Mouse (Mus musculus) ES-Bruce4 (cell line): ENCODE results near the gene Ddx6. TPM values are rescaled to one million over a fixed set of nuclear protein-coding genes. Genes with fewer than 3 reads are reported as not detected.
"Not testable (repeated sequence)": the region's sequence is repeated elsewhere in the genome, so short reads cannot be mapped to it uniquely, and the experiment has no call there.

Experiments
- H3K27ac ChIP-seq: 2 replicates; pipeline ENCODE4 v1.5.1; 2012; ENCODE audit warnings: low read length, inconsistent platforms; ENCODE audit not compliant: insufficient read depth
- H3K27me3 ChIP-seq: 2 replicates; pipeline ENCODE4 v1.6.1; 2012; ENCODE audit warnings: mild to moderate bottlenecking, low read length, inconsistent platforms; ENCODE audit not compliant: control insufficient read depth, poor library complexity, insufficient read depth, severe bottlenecking
- H3K36me3 ChIP-seq: 2 replicates; pipeline ENCODE4 v1.6.1; 2012; ENCODE audit warnings: inconsistent platforms, mild to moderate bottlenecking, low read length, moderate library complexity; ENCODE audit not compliant: control insufficient read depth, poor library complexity, insufficient read depth, severe bottlenecking
- H3K4me1 ChIP-seq: one replicate; pipeline ENCODE4 v1.8.1; 2011; ENCODE audit warnings: low read length; ENCODE audit not compliant: control insufficient read depth, insufficient read depth
- H3K4me3 ChIP-seq: 2 replicates; pipeline ENCODE4 v1.5.1; 2011; ENCODE audit warnings: low read depth, mild to moderate bottlenecking, low read length
- H3K9ac ChIP-seq: 2 replicates; pipeline ENCODE4 v1.6.1; 2012; ENCODE audit warnings: low read depth, mild to moderate bottlenecking, inconsistent platforms; ENCODE audit not compliant: poor library complexity, severe bottlenecking
- H3K9me3 ChIP-seq: replicated peaks from 2 replicates; pipeline ENCODE4 v1.6.1; 2012; ENCODE audit warnings: mild to moderate bottlenecking, low read length, inconsistent platforms; ENCODE audit not compliant: control insufficient read depth, poor library complexity, insufficient read depth, severe bottlenecking
- CTCF ChIP-seq: IDR thresholded peaks from one replicate; pipeline ENCODE4 v1.8.1; 2011; ENCODE audit warnings: low read depth, low read length
- EP300 ChIP-seq: IDR thresholded peaks from 2 replicates; pipeline ENCODE4 v1.6.1; 2011; ENCODE audit warnings: low read depth, low read length; ENCODE audit not compliant: insufficient read depth
- POLR2A ChIP-seq: IDR thresholded peaks from one replicate; pipeline ENCODE4 v1.8.1; 2011; ENCODE audit warnings: low read length; ENCODE audit not compliant: insufficient read depth
- polyA plus RNA-seq: library from polyadenylated mRNA; stranded (reverse); fragments of >200 nt; gene quantifications from 2 replicates; pipeline ENCODE4 v1.2.4, GENCODE M21; 2011; ENCODE audit warnings: low read depth; ENCODE audit not compliant: missing spikeins, insufficient read depth, insufficient read length

Gene Ddx6
- polyA plus RNA-seq, 1 experiment, result 176 TPM

DNA sequence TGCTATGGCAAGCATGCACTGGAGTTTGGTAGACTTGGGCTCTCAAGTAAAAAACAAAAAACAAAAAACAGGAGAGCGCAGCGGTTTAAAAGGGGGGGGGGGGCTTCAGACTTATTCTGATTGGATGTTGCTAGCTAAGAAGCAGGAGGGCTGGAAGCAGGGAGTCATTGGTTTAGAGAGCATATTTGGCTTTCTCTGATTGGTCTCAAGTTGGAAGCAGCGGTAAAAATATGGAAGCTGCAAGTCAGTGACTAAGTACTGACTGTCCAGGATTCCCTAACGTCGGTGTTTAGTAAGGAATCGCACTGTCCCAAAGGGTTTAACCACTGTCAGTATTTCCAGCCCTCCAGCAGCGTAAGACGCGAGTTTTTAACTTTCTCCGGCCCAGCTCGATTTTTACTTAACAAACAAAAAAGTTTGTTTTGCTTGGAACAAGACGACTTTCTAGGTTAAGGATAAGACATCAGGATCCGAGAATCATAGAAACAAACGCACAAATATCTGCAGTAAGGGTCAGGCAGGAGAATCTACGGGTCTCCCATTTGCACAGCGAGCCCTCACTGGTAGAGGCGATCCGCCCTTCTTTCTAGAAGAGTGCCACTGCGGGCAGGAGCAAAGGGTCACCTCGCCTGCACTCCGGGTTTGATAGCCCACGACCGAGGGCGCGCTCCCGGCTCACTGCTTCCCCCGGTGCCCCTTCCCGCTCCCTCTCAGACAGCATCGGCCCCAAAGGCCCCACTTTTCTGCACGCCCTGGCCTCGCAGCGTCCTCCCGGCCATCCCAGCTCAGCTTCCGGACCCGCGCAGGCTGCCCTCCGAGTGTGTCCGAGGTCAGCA is 1.0 kb upstream of the Ddx6 start:
- TF ChIP-seq POLR2A, result peak; percentile 80
- TF ChIP-seq EP300, result no peak
- H3K27ac ChIP-seq, result peak overlapping the region; percentile 82
- H3K9me3 ChIP-seq, result no peaks in the 10 kb centered on the region
- H3K27me3 ChIP-seq, result no peaks in the 10 kb centered on the region
- peak overlapping the region; percentile 99 for H3K9ac ChIP-seq
- peaks cover 17% of the 10 kb centered on the region for H3K36me3 ChIP-seq
- H3K4me1 ChIP-seq, result peaks cover 1% of the 10 kb centered on the region
- peak overlapping the region; percentile 81 for H3K4me3 ChIP-seq

- Histone ChIP-seq H3K9me3 (no peaks in the 10 kb centered on the region), H3K27me3 (no peaks in the 10 kb centered on the region), H3K4me3 (peak overlapping the region; percentile 81), H3K9ac (peak overlapping the region; percentile 99), H3K36me3 (peaks cover 23% of the 10 kb centered on the region), H3K27ac (peak overlapping the region; percentile 82), H3K4me1 (peaks cover 1% of the 10 kb centered on the region)
- no peak for TF ChIP-seq EP300
- TF ChIP-seq CTCF, result no peak
- no peak for TF ChIP-seq POLR2A
These were observed 358 bp upstream of the Ddx6 start for GRCm38 (mm10) chr9:44604290-44604778.

DNA sequence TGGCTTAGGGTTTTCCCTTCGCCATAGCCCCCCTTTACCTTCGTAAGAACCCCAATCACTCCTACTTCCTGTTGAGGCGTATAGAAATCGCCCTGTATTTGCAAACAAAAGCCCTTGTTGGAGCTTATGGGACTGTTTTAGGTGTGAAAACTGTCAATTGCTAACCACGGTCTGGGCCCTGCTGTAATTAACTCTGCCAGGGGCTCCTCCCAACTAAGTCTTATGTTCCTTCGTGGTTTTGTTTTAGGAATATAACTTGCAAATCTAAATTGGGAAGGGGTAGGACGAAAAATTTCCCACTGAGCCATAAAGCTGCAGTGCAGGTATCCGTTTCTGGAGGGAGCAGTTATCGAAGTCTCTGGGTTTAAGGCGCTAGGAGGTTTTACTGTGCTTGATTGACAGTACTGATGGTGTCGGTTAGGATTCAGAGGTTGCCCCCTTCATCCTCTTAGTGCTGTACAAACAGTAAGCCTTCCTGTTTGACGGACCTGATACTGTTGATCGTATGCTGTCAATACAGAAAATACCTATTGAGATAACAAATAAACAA is 999 bp downstream of the Ddx6 start:
- no peaks in the 10 kb centered on the region for H3K4me1 ChIP-seq
- peak overlapping the region; percentile 86 for H3K27ac ChIP-seq
- peak overlapping the region; percentile 99 for H3K9ac ChIP-seq
- TF ChIP-seq POLR2A, result no peak
- no peak for TF ChIP-seq CTCF
- no peak for TF ChIP-seq EP300
- peak overlapping the region; percentile 76 for H3K4me3 ChIP-seq
- peaks cover 29% of the 10 kb centered on the region for H3K36me3 ChIP-seq
- no peaks in the 10 kb centered on the region for H3K9me3 ChIP-seq
- no peaks in the 10 kb centered on the region for H3K27me3 ChIP-seq

DNA sequence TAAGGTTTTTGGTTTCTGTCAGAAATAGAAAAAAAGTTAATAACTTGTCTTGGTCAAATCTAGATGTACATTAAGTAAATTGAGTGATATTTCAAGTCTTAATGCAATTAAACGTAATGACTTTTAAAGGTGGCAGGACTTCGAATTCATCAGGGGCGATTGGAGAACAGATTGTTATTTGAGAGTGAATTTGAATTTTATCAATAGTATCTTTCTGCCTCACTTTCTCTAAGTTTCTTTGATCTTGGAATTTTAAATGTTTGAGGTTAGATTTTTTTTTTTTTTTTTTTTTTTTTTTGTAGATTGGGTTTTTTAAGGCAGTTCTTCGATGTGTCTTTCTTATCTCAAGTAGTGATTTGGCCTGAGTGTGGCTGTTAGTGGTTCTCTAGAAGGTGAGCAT is 2.0 kb downstream of the Ddx6 start:
- Histone ChIP-seq H3K27me3 (no peaks in the 10 kb centered on the region), H3K27ac (no peak overlapping the region), H3K9me3 (no peaks in the 10 kb centered on the region), H3K4me3 (no peak overlapping the region), H3K36me3 (peaks cover 34% of the 10 kb centered on the region), H3K4me1 (no peaks in the 10 kb centered on the region), H3K9ac (no peak overlapping the region)
- TF ChIP-seq EP300 (no peak), POLR2A (no peak), CTCF (no peak)

DNA sequence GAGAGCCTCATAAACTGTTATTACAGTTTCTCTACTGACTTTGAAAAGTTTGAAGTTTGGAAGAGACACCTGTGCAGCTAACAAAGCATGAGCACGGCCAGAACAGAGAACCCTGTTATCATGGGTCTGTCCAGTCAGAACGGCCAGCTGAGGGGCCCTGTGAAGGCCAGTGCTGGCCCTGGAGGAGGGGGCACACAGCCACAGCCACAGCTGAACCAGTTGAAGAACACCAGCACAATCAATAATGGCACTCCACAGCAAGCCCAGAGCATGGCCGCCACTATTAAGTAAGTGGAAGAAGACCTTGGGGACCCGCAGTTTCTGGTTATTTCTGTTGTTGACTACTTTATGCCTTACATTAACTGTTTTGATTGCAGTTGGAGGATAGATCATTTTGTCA is 2.6 kb downstream of the Ddx6 start:
- H3K9me3 ChIP-seq, result no peaks in the 10 kb centered on the region
- H3K27me3 ChIP-seq, result no peaks in the 10 kb centered on the region
- H3K36me3 ChIP-seq, result peaks cover 40% of the 10 kb centered on the region
- no peaks in the 10 kb centered on the region for H3K4me1 ChIP-seq
- no peak overlapping the region for H3K27ac ChIP-seq
- no peak for TF ChIP-seq POLR2A
- TF ChIP-seq EP300, result no peak
- TF ChIP-seq CTCF, result no peak
- H3K4me3 ChIP-seq, result no peak overlapping the region
- H3K9ac ChIP-seq, result 0 out of 2 replicates have a peak overlapping the region, but pooled peaks have one; percentile 40

DNA sequence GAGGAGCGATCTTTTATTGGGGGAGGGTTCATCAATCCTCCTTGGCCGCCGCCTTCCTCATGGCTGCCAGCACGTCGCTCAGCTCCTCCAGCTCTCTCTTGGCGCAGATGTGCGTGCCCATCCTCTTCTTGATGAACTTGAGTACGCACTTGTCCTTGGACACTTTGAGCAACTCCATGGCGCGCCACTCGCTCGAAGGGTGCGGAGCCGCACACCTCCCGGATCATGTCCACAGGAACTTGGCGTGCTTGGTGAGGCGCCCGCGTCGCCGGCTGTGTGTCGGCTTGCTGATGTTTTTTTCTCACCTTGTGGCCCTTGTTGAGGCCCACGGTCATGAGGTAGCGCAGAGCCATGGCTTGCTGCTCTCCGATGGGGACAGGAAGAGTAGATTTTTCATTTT is 5.7 kb downstream of the Ddx6 start:
- Histone ChIP-seq H3K27ac (no peak overlapping the region), H3K4me3 (peak overlapping the region; percentile 21), H3K9ac (peak overlapping the region; percentile 1; the same call in 1 of the 2 replicates)

GRCm38 (mm10) chr9:44613081-44613480 is 8.4 kb downstream of the Ddx6 start:
- H3K9ac ChIP-seq, H3K4me3 ChIP-seq, H3K4me1 ChIP-seq, H3K9me3 ChIP-seq, H3K27ac ChIP-seq, H3K27me3 ChIP-seq: not testable (repeated sequence)
- peaks cover 80% of the 10 kb centered on the region for H3K36me3 ChIP-seq

More for the DNA sequence above, 5.7 kb downstream of the Ddx6 start:
- no peaks in the 10 kb centered on the region for H3K4me1 ChIP-seq
- TF ChIP-seq POLR2A (no peak), EP300 (no peak), CTCF (no peak)
- H3K36me3 ChIP-seq, result peaks cover 70% of the 10 kb centered on the region
- H3K27me3 ChIP-seq, result no peaks in the 10 kb centered on the region
- H3K9me3 ChIP-seq, result no peaks in the 10 kb centered on the region
